ENCODE assay signal across 8 mouse cellular contexts in the genomic region with DNA sequence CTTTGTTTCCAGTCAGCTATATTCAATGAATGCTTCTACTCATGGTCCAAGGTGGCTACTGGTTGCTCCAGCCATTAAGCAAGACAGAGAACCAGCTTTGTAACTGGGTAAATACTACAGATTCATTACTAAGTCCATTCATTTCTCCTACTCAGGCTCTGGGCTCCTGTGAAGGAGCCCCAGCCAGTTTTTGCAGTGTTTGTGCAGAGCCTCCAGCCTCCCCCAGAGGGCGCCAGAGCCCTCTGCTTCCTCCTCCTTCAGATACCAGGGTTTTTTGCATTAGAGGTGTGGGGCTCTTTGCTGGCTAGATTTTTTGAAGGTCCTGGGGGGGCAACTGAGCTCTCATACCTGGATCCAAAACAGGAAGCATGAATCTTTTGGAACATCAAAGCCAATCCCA. TPM values are rescaled to one million over a fixed set of nuclear protein-coding genes. Genes with fewer than 3 reads are reported as not detected.
DNase-seq lines count a peak whose midpoint lies in the region; ATAC-seq and TF ChIP-seq lines count a peak whose summit lies in the region.

No protein-coding gene starts in this region.

- peaks cover 24% of the 10 kb centered on the region for H3K4me1 ChIP-seq in kidney, embryonic 15.5 days
- 0 out of 2 replicates have a peak, but pooled peaks cover 6% of the 10 kb centered on the region for H3K4me1 ChIP-seq in midbrain, embryonic 12.5 days
- 0 out of 2 replicates have a peak, but pooled peaks cover 2% of the 10 kb centered on the region for H3K4me1 ChIP-seq in small intestine, adult 2 months (ENCODE audit: control insufficient read depth, insufficient read depth, insufficient read length, low read length)

- 4% methylated on average over 1 of the region's 1 CpGs for WGBS in kidney, embryonic 15.5 days
- WGBS in midbrain, embryonic 12.5 days = 0% methylated on average over 1 of the region's 1 CpGs
- 4% methylated on average over 1 of the region's 1 CpGs for WGBS in small intestine, adult 2 months

- no peak overlapping the region for H3K4me2 ChIP-seq in kidney, embryonic 15.5 days
- H3K4me2 ChIP-seq in midbrain, embryonic 12.5 days (replicated peaks) = no peak overlapping the region

- H3K9me3 ChIP-seq in kidney, embryonic 15.5 days (replicated peaks) = no peaks in the 10 kb centered on the region
- no peaks in the 10 kb centered on the region for H3K9me3 ChIP-seq in midbrain, embryonic 12.5 days

- no peak overlapping the region for H3K9ac ChIP-seq in kidney, embryonic 15.5 days
- no peak overlapping the region for H3K9ac ChIP-seq in midbrain, embryonic 12.5 days (replicated peaks)

- H3K4me3 ChIP-seq in kidney, embryonic 15.5 days (replicated peaks) = no peak overlapping the region
- no peak overlapping the region for H3K4me3 ChIP-seq in midbrain, embryonic 12.5 days
- no peak overlapping the region for H3K4me3 ChIP-seq in small intestine, adult 2 months (ENCODE audit: low read depth, low read length)

- no peaks in the 10 kb centered on the region for H3K36me3 ChIP-seq in kidney, embryonic 15.5 days
- no peaks in the 10 kb centered on the region for H3K36me3 ChIP-seq in midbrain, embryonic 12.5 days
- no peaks in the 10 kb centered on the region for H3K36me3 ChIP-seq in small intestine, adult 2 months (ENCODE audit: control insufficient read depth, insufficient read depth, low read length)

- ATAC-seq in kidney, embryonic 15.5 days (replicated peaks; ENCODE audit: low FRiP score) = no peak
- peak; percentile 38; the same call in 1 of the 2 replicates for ATAC-seq in midbrain, embryonic 12.5 days (ENCODE audit: low FRiP score, low read depth)

- H3K27me3 ChIP-seq in kidney, embryonic 15.5 days = no peaks in the 10 kb centered on the region
- no peaks in the 10 kb centered on the region for H3K27me3 ChIP-seq in midbrain, embryonic 12.5 days
- no peaks in the 10 kb centered on the region for H3K27me3 ChIP-seq in small intestine, adult 2 months (ENCODE audit: control insufficient read depth, insufficient read depth, low read length)

- H3K27ac ChIP-seq in kidney, embryonic 15.5 days = no peak overlapping the region
- H3K27ac ChIP-seq in midbrain, embryonic 12.5 days (replicated peaks) = no peak overlapping the region
- no peak overlapping the region for H3K27ac ChIP-seq in small intestine, adult 2 months (ENCODE audit: insufficient read depth, low read depth, low read length)

- no peak for TF ChIP-seq POLR2A in small intestine, adult 2 months (IDR thresholded peaks at IDR 0.05; ENCODE audit: low read depth, low read length)

- peak; percentile 66 for DNase-seq in kidney, adult 11 months
- peak; percentile 53 for DNase-seq in cerebellum, adult 9-11 months
- peak; percentile 61 to 74 for DNase-seq in frontal cortex, postnatal 14 days (ENCODE audit: low spot score in 2 of 2)
- peak; percentile 46 for DNase-seq in hindlimb bud, embryonic 11.5 days (ENCODE audit: extremely low spot score, low read depth, low spot score)
- peak; percentile 37 to 83 for DNase-seq in left cerebral cortex, adult 9 months (ENCODE audit: low spot score in 2 of 2)

- peak; percentile 99 for TF ChIP-seq CTCF in small intestine, adult 2 months (IDR thresholded peaks at IDR 0.05; ENCODE audit: extremely low read depth, insufficient read length, insufficient replicate concordance, low read depth, low read length)

RNA-seq across cellular contexts. Expression of gene Siglec1, which starts 8.3 kb away (rescaled TPM):
- 0.35 and 0.49 TPM in 2 replicates for polyA plus RNA-seq in kidney, embryonic 15.5 days (2015; fragmentation: Nextera tagmentation; extraction: Ambion mirVana)
- 0.13 and 0.27 TPM in 2 replicates for polyA plus RNA-seq in midbrain, embryonic 12.5 days (2016; fragmentation: Nextera tagmentation; extraction: Ambion mirVana)
- 1.9 and 2.7 TPM in 2 replicates for polyA plus RNA-seq in small intestine, adult 2 months (2012; rRNA removed)

RNA-seq across cellular contexts. Expression of gene Adam33, which starts 31.2 kb away (rescaled TPM):
- 3.6 and 4.9 TPM in 2 replicates for polyA plus RNA-seq in kidney, embryonic 15.5 days (2015; fragmentation: Nextera tagmentation; extraction: Ambion mirVana)
- 2.0 and 2.1 TPM in 2 replicates for polyA plus RNA-seq in midbrain, embryonic 12.5 days (2016; fragmentation: Nextera tagmentation; extraction: Ambion mirVana)
- 12.4 and 13.1 TPM in 2 replicates for polyA plus RNA-seq in small intestine, adult 2 months (2012; rRNA removed)

RNA-seq across cellular contexts. Expression of gene Hspa12b, which starts 32.3 kb away (rescaled TPM):
- polyA plus RNA-seq in kidney, embryonic 15.5 days (2015; fragmentation: Nextera tagmentation; extraction: Ambion mirVana) = 20.3 and 21.3 TPM in 2 replicates
- polyA plus RNA-seq in midbrain, embryonic 12.5 days (2016; fragmentation: Nextera tagmentation; extraction: Ambion mirVana) = 6.4 and 7.6 TPM in 2 replicates
- 2.2 and 3.3 TPM in 2 replicates for polyA plus RNA-seq in small intestine, adult 2 months (2012; rRNA removed)

RNA-seq across cellular contexts. Expression of gene Gm11037, which starts 38.5 kb away (rescaled TPM):
- not detected in 2 replicates for polyA plus RNA-seq in kidney, embryonic 15.5 days (2015; fragmentation: Nextera tagmentation; extraction: Ambion mirVana)
- polyA plus RNA-seq in midbrain, embryonic 12.5 days (2016; fragmentation: Nextera tagmentation; extraction: Ambion mirVana) = not detected in 2 replicates
- not detected in 2 replicates for polyA plus RNA-seq in small intestine, adult 2 months (2012; rRNA removed)

RNA-seq across cellular contexts. Expression of gene Gfra4, which starts 51.9 kb away (rescaled TPM):
- 15.1 and 17.0 TPM in 2 replicates for polyA plus RNA-seq in kidney, embryonic 15.5 days (2015; fragmentation: Nextera tagmentation; extraction: Ambion mirVana)
- 5.9 and 6.8 TPM in 2 replicates for polyA plus RNA-seq in midbrain, embryonic 12.5 days (2016; fragmentation: Nextera tagmentation; extraction: Ambion mirVana)
- polyA plus RNA-seq in small intestine, adult 2 months (2012; rRNA removed) = 11.1 and 17.0 TPM in 2 replicates
